In genomic region chr11:113544017-113544640, GRCm38 (mm10) we compare ENCODE assay signal across 19 mouse cellular contexts.
DNase-seq lines count a peak whose midpoint lies in the region; ATAC-seq lines count a peak whose summit lies in the region.
"Had no signal": no experiment of that assay in that cellular context is flagged by ENCODE, and none has a peak within 500 bp of the region (broad histone marks: within the 10 kb centered on the region; RNA-seq: fewer than 3 reads in every experiment).

No protein-coding gene starts in this region.

- no peaks in the 10 kb centered on the region for H3K9me3 ChIP-seq in liver, embryonic 15.5 days (replicated peaks)
- no peaks in the 10 kb centered on the region for H3K9me3 ChIP-seq in midbrain, embryonic 16.5 days (replicated peaks; ENCODE audit: control insufficient read depth, low read length, poor library complexity, severe bottlenecking)
- H3K9me3 ChIP-seq: embryonic facial prominence, embryonic 10.5 days; intestine, embryonic 15.5 days; limb, embryonic 15.5 days; midbrain, embryonic 10.5 days had no signal

- H3K27ac ChIP-seq in liver, embryonic 15.5 days (replicated peaks) = peak overlapping the region; percentile 45; the same call in 1 of the 2 replicates
- H3K27ac ChIP-seq in midbrain, embryonic 16.5 days (ENCODE audit: low read length) = no peak overlapping the region
- H3K27ac ChIP-seq: embryonic facial prominence, embryonic 10.5 days; hindbrain, embryonic 10.5 days; intestine, embryonic 15.5 days; limb, embryonic 15.5 days; midbrain, embryonic 10.5 days had no signal

- no peak; the same call in 1 of the 2 replicates for ATAC-seq in liver, embryonic 15.5 days (ENCODE audit: insufficient read depth)
- peak; percentile 70 for ATAC-seq in neutrophil, adult 5-6 weeks (ENCODE audit: extremely low read depth, insufficient number of reproducible peaks, low FRiP score, poor library complexity, severe bottlenecking)
- no peak for ATAC-seq in midbrain, embryonic 16.5 days
- ATAC-seq: CD4-positive, CD25-positive, alpha-beta regulatory T cell, adult 4 months; intestine, embryonic 15.5 days had no signal

- H3K36me3 ChIP-seq in liver, embryonic 15.5 days (replicated peaks) = peaks cover 9% of the 10 kb centered on the region; the same call in 1 of the 2 replicates
- H3K36me3 ChIP-seq in midbrain, embryonic 16.5 days (ENCODE audit: control insufficient read depth, insufficient read depth, low read length) = no peaks in the 10 kb centered on the region
- H3K36me3 ChIP-seq: hindbrain, embryonic 10.5 days; intestine, embryonic 15.5 days; limb, embryonic 15.5 days; midbrain, embryonic 10.5 days had no signal

- WGBS in liver, embryonic 15.5 days (ENCODE audit: insufficient replicate concordance) = 42% methylated on average over 11 of the region's 11 CpGs
- 93% methylated on average over 11 of the region's 11 CpGs for WGBS in midbrain, embryonic 16.5 days

- H3K4me3 ChIP-seq in liver, embryonic 15.5 days (replicated peaks) = no peak overlapping the region
- no peak overlapping the region for H3K4me3 ChIP-seq in midbrain, embryonic 16.5 days (ENCODE audit: low read depth, low read length)
- H3K4me3 ChIP-seq: embryonic facial prominence, embryonic 10.5 days; erythroblast, embryonic 14.5 days; hindbrain, embryonic 10.5 days; intestine, embryonic 15.5 days; limb, embryonic 15.5 days; midbrain, embryonic 10.5 days had no signal

- intact Hi-C loops in left cerebral cortex, postnatal 10 days (cut with DNase I) = no loop called here

- DNase-seq in lung, postnatal 36 days = peak; percentile 25
- no peak for DNase-seq in lung, adult 18-20 months
- peak; percentile 52 for DNase-seq in MEL-GATA-1-ER (ENCODE audit: extremely low read depth, low read depth)
- DNase-seq in left cerebral cortex, postnatal 10 days (ENCODE audit: extremely low spot score in 1 of 2, low spot score in 2 of 2) = no peak
- DNase-seq in adrenal gland, adult (ENCODE audit: inconsistent age in 2 of 2, low spot score in 1 of 2) = no peak
- DNase-seq: cerebellum, adult 11 months; cerebellum, postnatal 25 days; gastrocnemius, postnatal 25 days had no signal

- no peak overlapping the region for H3K4me2 ChIP-seq in liver, embryonic 15.5 days
- no peak overlapping the region for H3K4me2 ChIP-seq in midbrain, embryonic 16.5 days (ENCODE audit: low read length)
- H3K4me2 ChIP-seq: heart, embryonic 11.5 days; intestine, embryonic 15.5 days; limb, embryonic 15.5 days had no signal

- peaks cover 5% of the 10 kb centered on the region; the same call in 1 of the 2 replicates for H3K4me1 ChIP-seq in liver, embryonic 15.5 days (replicated peaks)
- no peaks in the 10 kb centered on the region; the same call in 1 of the 2 replicates for H3K4me1 ChIP-seq in midbrain, embryonic 16.5 days (ENCODE audit: control insufficient read depth, insufficient read depth, low read length)
- H3K4me1 ChIP-seq: intestine, embryonic 15.5 days had no signal

- H3K27me3 ChIP-seq in liver, embryonic 15.5 days = no peaks in the 10 kb centered on the region
- H3K27me3 ChIP-seq in midbrain, embryonic 16.5 days (ENCODE audit: control insufficient read depth, insufficient read depth, low read depth, low read length) = no peaks in the 10 kb centered on the region
- H3K27me3 ChIP-seq: intestine, embryonic 15.5 days; limb, embryonic 15.5 days had no signal

- H3K9ac ChIP-seq in liver, embryonic 15.5 days = no peak overlapping the region
- no peak overlapping the region for H3K9ac ChIP-seq in midbrain, embryonic 16.5 days (ENCODE audit: low read depth, low read length)
- H3K9ac ChIP-seq: intestine, embryonic 15.5 days; limb, embryonic 15.5 days had no signal

Comparison
In these comparisons a context has a peak if more than half of its experiments do, and no peak if none do; other contexts are left out.
1. DNase-seq: peak in lung, postnatal 36 days (single experiment) and MEL-GATA-1-ER (single experiment); none in lung, adult 18-20 months (0 of 2), left cerebral cortex, postnatal 10 days (0 of 2) and adrenal gland, adult (0 of 2).